Mouse (Mus musculus) lung, adult 2 months (tissue): ENCODE measurements around the gene Dmrta2. TPM values are rescaled to one million over a fixed set of nuclear protein-coding genes. Genes with fewer than 3 reads are reported as not detected.

Experiments used
- DNase-seq: peaks from one replicate; pipeline ENCODE4 v3.0.0; 2022
- H3K4me1 ChIP-seq: fragments of 200-500 bp; 2 replicates; pipeline ENCODE4 v1.6.1; 2011; ENCODE audit warnings: low read length; ENCODE audit not compliant: control insufficient read depth, insufficient read depth
- H3K4me3 ChIP-seq: fragments of 200-500 bp; replicated peaks from 2 replicates; pipeline ENCODE3; 2011; ENCODE audit warnings: low read depth, mild to moderate bottlenecking, control low read depth, low read length; ENCODE audit errors: extremely low read depth
- CTCF ChIP-seq: fragments of 200-500 bp; IDR thresholded peaks from 2 replicates; pipeline ENCODE4 v1.5.1; 2011; ENCODE audit warnings: mild to moderate bottlenecking, low read length, control low read depth; ENCODE audit not compliant: insufficient read depth
- POLR2A ChIP-seq: fragments of 200-500 bp; IDR thresholded peaks from 2 replicates; pipeline ENCODE4 v1.6.1; 2011; ENCODE audit warnings: low read depth, mild to moderate bottlenecking, control low read depth, low read length, borderline replicate concordance; ENCODE audit errors: extremely low read depth
- WGBS: fragments of 180-500 bp; shearing (Covaris S2); methylation state at CpG from one replicate; pipeline ENCODE4 v1.1.7; 2018; 5-methylcytosine and 5-hydroxymethylcytosine counted together
- polyA plus RNA-seq: library from polyadenylated mRNA; depleted of rRNA; stranded (reverse); fragments of >200 nt; gene quantifications from 2 replicates; pipeline ENCODE4 v1.2.3, GENCODE M21; 2012

The Dmrta2 gene
- polyA plus RNA-seq, 1 experiment: 0.43 TPM

GRCm38 (mm10) chr4:109978858-109979340, 1.0 kb downstream of the Dmrta2 start:
- Histone ChIP-seq H3K4me1 (peaks cover 2% of the 10 kb centered on the region; the same call in 1 of the 2 replicates), H3K4me3 (no peak overlapping the region)
- no peak for DNase-seq
- WGBS: 8% methylated on average over 9 of the region's 9 CpGs
- TF ChIP-seq CTCF (no peak), POLR2A (no peak)

- TF ChIP-seq POLR2A: no peak
- no peak for TF ChIP-seq CTCF
- no peak for DNase-seq
- 3% methylated on average over 66 of the region's 66 CpGs for WGBS
- Histone ChIP-seq H3K4me1 (peaks cover 2% of the 10 kb centered on the region; the same call in 1 of the 2 replicates), H3K4me3 (no peak overlapping the region)
Measured at GRCm38 (mm10) chr4:109979461-109980320, 1.8 kb downstream of the Dmrta2 start.

DNA sequence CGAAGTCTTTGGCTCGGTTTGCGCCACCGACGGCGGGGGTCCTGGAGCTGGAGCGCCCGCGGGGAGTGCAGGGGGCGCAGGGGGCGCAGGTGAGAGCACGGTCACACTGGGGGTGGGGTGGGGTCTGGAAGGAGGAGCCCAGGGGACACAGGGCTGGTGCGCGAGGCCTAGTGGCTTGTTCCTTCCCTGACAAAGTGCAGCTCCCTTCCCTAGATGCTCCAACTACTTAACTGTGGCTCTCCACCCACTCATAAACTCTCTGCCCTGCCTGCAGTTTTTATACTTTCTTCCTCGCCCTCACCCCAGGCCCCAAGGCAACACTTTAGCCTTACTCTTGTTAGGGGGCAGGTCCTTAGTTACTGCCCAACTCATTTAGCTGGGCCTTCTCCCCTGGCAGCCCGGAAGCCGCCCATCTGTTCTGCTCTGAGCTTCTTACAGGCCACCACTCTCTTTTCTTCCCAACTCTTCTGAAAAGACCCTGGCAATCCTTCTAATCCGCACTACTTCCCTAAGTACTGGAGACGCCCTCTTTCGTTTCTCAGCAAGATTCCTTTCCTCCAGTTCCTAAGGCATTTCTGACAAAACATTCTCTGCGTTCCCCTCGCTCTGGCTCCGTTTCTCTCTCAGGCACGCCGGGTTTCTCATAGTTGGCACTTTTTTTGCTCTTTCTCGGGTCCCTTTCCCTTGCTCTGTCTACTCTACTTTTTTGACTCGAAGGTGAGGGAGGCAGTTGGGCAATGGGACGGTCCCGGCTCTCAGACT, 2.6 kb downstream of the Dmrta2 start:
- DNase-seq: no peak
- 15% methylated on average over 29 of the region's 29 CpGs for WGBS
- TF ChIP-seq POLR2A (no peak), CTCF (no peak)

DNA sequence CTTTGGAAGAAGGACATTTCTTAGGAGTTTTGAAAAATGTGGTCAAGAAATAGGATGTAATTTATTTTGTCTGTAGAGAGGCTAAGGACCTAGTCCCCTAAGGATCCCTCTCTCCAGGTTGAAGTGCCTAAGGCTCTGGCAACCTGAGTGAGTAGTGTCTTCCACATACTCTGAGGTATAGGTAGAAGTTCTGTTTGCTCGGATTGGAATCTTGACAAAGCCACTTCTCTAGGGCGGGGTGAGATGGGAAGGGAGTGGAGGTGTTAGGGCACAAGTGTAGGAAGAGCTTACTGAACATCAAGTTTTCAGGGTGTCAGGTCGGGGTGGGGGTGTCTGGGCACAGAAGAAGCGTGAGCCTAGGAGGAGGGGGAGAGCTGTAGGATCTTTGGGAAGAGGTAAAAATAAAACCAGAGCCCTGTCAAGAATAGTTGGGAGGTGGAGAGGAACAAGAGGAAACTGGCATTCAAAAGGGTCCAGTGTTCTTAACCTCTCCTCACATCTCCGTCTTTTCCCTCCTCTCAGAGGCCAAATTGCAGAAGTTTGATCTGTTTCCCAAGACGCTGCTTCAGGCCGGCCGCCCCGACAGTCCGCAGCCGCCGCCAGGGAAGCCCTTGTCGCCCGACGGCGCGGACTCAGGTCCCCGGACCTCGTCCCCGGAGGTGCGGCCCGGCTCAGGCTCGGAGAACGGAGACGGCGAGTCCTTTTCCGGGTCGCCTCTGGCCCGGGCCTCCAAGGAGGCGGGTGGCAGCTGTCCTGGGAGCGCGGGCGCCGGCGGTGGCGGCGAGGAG, 3.4 kb downstream of the Dmrta2 start:
- TF ChIP-seq POLR2A: no peak
- no peak for TF ChIP-seq CTCF
- no peak overlapping the region for H3K4me3 ChIP-seq
- no peak for DNase-seq

More for the DNA sequence above, 2.6 kb downstream of the Dmrta2 start:
- peaks cover 2% of the 10 kb centered on the region; the same call in 1 of the 2 replicates for H3K4me1 ChIP-seq
- no peak overlapping the region for H3K4me3 ChIP-seq

GRCm38 (mm10) chr4:109981871-109982680, 4.2 kb downstream of the Dmrta2 start:
- DNase-seq: no peak
- WGBS: 6% methylated on average over 95 of the region's 99 CpGs
- H3K4me3 ChIP-seq: no peak overlapping the region
- TF ChIP-seq CTCF: no peak
- no peak for TF ChIP-seq POLR2A
- peaks cover 2% of the 10 kb centered on the region; the same call in 1 of the 2 replicates for H3K4me1 ChIP-seq

More for the DNA sequence above, 3.4 kb downstream of the Dmrta2 start:
- peaks cover 2% of the 10 kb centered on the region; the same call in 1 of the 2 replicates for H3K4me1 ChIP-seq
- WGBS: 3% methylated on average over 37 of the region's 37 CpGs

GRCm38 (mm10) chr4:109982681-109983265, 4.9 kb downstream of the Dmrta2 start:
- 9% methylated on average over 29 of the region's 30 CpGs for WGBS
- Histone ChIP-seq H3K4me1 (peaks cover 2% of the 10 kb centered on the region; the same call in 1 of the 2 replicates), H3K4me3 (no peak overlapping the region)
- DNase-seq: no peak
- TF ChIP-seq POLR2A: no peak
- TF ChIP-seq CTCF: no peak

GRCm38 (mm10) chr4:109983281-109984001, 5.6 kb downstream of the Dmrta2 start:
- no peak overlapping the region for H3K4me3 ChIP-seq
- no peak for DNase-seq
- no peak for TF ChIP-seq CTCF
- TF ChIP-seq POLR2A: no peak
- 4% methylated on average over 48 of the region's 49 CpGs for WGBS
- peaks cover 2% of the 10 kb centered on the region; the same call in 1 of the 2 replicates for H3K4me1 ChIP-seq

- no peak overlapping the region for H3K4me3 ChIP-seq
- TF ChIP-seq POLR2A (no peak), CTCF (no peak)
- peaks cover 2% of the 10 kb centered on the region; the same call in 1 of the 2 replicates for H3K4me1 ChIP-seq
- 6% methylated on average over 24 of the region's 24 CpGs for WGBS
- no peak for DNase-seq
Measured at GRCm38 (mm10) chr4:109984011-109984411, 6.2 kb downstream of the Dmrta2 start.
